Mouse (Mus musculus) T-cell, adult 66 days (primary cell): ENCODE results near the gene 4931429L15Rik. TPM values are rescaled to one million over a fixed set of nuclear protein-coding genes. Genes with fewer than 3 reads are reported as not detected.

Experiments used
- total RNA-seq, 2 experiments: library from RNA; stranded (reverse); gene quantifications; 3 replicates in 1 of 2; 4 replicates in 1 of 2; pipeline ENCODE4 v1.2.4; 2023

4931429L15Rik gene
- not detected for total RNA-seq

DNA sequence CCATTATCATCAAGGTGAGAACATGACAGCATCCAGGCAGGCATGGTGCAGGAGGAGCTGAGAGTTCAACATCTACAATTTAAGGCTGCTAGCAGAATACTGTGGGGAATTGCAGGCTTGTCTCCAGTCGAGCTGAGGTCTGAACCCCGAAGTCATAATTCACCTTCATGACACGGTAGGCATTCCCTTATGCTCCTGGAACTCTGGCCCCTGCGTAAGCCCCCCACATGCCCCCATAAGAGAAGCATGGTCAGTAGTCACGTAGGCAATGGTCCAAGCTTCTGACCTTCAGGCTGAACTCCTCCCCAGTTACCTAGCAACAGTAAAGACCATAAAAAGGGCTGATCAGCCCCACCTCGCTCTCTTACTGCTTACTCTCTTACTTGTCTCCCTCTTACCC lies at the start of gene 4931429L15Rik:
Gene 4931429L15Rik (minus strand): TSS at position 101 of the 400 bp plus-strand sequence.

DNA sequence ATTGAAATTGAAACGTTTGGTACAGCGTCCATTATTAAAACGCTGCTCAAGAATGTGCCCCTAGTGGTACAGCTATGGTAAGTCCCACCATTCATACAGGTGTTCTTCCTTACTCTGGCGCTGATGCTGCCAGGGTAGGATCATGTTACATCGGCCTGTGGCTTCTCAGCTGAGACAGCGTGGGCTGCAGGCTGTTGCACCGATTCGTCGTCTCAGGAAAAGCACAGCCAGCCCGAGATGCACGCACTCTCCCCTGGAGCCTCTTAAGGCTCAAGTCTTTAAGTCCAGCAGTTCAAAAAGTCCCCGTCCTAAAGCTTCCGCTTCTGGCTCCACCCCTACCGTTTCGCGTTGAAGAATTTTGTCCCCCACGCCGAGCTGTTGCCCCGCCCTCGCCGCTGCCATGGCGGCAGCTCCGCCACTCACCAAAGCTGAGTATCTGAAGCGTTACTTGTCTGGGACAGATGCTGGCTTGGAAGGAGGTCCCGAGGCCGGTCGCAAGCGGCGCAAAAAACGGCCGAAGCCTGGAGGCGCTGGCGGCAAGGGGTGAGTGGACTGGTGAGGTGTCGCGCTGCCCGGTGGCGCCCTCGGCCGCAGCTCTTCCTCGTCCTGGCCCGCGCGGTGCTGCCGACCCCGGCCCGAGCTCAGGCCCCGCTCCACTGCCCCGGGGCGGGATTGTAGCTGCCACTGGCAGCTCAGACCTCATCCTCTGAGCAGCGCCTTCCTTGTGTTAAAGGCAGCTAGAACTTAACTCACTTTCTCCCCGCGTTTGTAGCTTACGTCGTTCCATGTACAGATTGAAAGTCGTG lies 37.0 kb downstream of the 4931429L15Rik start, which contains the start of gene Bud13:
Gene Bud13 (plus strand): TSS at position 378 of the 806 bp plus-strand sequence.

DNA sequence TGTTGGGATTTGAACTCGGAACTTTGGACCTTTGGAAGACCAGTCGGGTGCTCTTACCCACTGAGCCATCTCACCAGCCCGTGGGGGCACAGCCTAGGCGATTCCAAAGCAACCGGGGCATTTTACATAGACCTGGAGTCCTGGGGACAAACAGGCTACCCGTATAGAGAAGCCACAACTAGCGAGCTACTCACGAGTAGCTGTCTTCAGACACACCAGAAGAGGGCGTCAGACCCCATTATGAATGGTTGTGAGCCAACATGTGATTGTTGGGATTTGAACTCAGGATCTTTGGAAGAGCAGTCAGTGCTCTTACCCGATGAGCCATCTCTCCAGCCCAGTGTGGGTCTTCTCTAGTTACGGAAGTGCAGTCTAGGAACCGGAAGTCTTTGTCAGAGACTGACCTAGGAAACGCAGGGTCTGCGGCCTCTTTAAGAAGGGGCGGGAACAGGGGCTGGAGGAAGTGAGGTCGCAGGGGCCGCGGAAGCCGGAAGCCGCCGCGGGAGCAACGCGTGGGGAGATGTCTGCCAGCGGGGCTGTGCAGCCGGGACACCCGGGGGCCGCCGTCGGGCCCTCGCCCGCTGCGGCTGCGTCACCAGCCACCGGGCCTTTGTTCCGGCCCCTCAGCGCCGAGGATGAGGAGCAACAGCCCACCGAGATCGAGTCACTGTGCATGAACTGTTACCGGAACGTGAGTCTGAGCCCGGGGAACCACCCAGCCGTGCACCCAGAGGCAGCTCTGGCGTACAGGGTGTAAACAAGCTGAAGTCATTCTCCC lies 46.9 kb downstream of the 4931429L15Rik start, which contains the start of gene Zpr1:
Gene Zpr1 (plus strand): TSS at position 388 of the 778 bp plus-strand sequence.

DNA sequence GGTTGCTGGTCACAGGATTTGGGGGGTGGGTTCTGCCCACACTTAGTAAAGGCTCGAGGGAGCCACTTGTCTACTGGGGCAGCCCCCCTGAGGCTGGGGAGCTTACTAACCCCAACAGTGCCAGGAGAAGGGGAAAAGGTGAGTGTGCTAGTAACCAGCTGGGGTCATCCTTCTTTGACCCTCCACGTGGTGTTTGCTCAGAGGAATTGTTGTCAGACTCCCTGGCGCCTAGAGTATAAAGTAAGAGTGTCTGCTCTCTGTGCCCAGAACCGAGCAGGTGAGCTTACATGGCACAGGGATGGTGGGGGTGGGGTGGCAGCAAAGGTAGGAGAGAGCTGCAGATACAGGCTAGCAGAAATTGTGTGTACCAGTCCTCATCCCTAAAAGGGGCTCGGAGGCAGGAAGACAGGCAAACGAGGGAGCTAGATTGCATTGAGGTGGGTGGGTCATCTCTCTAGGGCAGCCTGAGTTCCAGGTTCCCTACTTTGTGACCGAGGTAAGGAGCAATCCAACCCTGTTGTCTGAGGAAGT lies 51.4 kb downstream of the 4931429L15Rik start, which contains the start of gene Apoa5:
Gene Apoa5 (plus strand): TSS at position 291 of the 531 bp plus-strand sequence.

Other genes with a start within 250 kb of the 4931429L15Rik start
- gene Apoa1, start 91.4 kb downstream of the 4931429L15Rik start, total RNA-seq, result not detected
- gene Apoc3, start 84.3 kb downstream of the 4931429L15Rik start, total RNA-seq, result not detected
- gene Apoa4, start 79.3 kb downstream of the 4931429L15Rik start, total RNA-seq, result not detected
- gene Apoa5, start 51.4 kb downstream of the 4931429L15Rik start, total RNA-seq, result not detected
- gene Zpr1, start 46.9 kb downstream of the 4931429L15Rik start, total RNA-seq, result 100 to 1,000 TPM; 103 to 105 TPM
- gene Bud13, start 37.0 kb downstream of the 4931429L15Rik start, total RNA-seq, result 10 to 100 TPM; 17.3 to 21.1 TPM